Mouse (Mus musculus) cerebellum, adult 2 months (tissue): ENCODE data around the gene Ntsr2. TPM values are rescaled to one million over a fixed set of nuclear protein-coding genes. Genes with fewer than 3 reads are reported as not detected.
A peak's percentile ranks its signal among the peaks of the same experiment; 100 is the strongest.

Experiments
- DNase-seq, 2 experiments: peaks; one replicate each; pipeline ENCODE4 v3.0.0; 2021
- H3K27ac ChIP-seq: fragments of 200-500 bp; 2 replicates; pipeline ENCODE4 v1.5.1; 2012; ENCODE audit warnings: low read length, control low read depth, inconsistent platforms; ENCODE audit not compliant: insufficient read depth
- H3K27me3 ChIP-seq: fragments of 200-500 bp; 2 replicates; pipeline ENCODE4 v1.6.1; 2012; ENCODE audit warnings: inconsistent platforms, mild to moderate bottlenecking, low read length, moderate library complexity; ENCODE audit not compliant: control insufficient read depth, insufficient read depth
- H3K4me1 ChIP-seq: fragments of 200-500 bp; 2 replicates; pipeline ENCODE4 v1.6.1; 2011; ENCODE audit warnings: low read length; ENCODE audit not compliant: control insufficient read depth, insufficient read depth
- H3K4me3 ChIP-seq: fragments of 200-500 bp; replicated peaks from 2 replicates; pipeline ENCODE3; 2011; ENCODE audit warnings: mild to moderate bottlenecking, low read depth, low read length, control low read depth; ENCODE audit not compliant: insufficient read depth
- CTCF ChIP-seq: fragments of 200-500 bp; IDR thresholded peaks from 2 replicates; pipeline ENCODE4 v1.5.1; 2011; ENCODE audit warnings: low read depth, mild to moderate bottlenecking, control low read depth, low read length, moderate library complexity, borderline replicate concordance; ENCODE audit not compliant: insufficient read depth
- POLR2A ChIP-seq: fragments of 200-500 bp; IDR thresholded peaks from 2 replicates; pipeline ENCODE4 v1.6.1; 2011; ENCODE audit warnings: low read length, control low read depth, borderline replicate concordance; ENCODE audit not compliant: insufficient read depth
- WGBS: fragments of 180-500 bp; shearing (Covaris S2); methylation state at CpG from one replicate; pipeline ENCODE4 v1.1.7; 2018; 5-methylcytosine and 5-hydroxymethylcytosine counted together
- polyA plus RNA-seq: library from polyadenylated mRNA; depleted of rRNA; stranded (reverse); fragments of >200 nt; gene quantifications from 2 replicates; pipeline ENCODE4 v1.2.3, GENCODE M21; 2012

The Ntsr2 gene
- polyA plus RNA-seq, 1 experiment: 262 TPM

GRCm38 (mm10) chr12:16639078-16639771, 14.0 kb upstream of the Ntsr2 start:
- Histone ChIP-seq H3K4me3 (no peak overlapping the region), H3K27ac (no peak overlapping the region), H3K4me1 (no peaks in the 10 kb centered on the region; the same call in 1 of the 2 replicates), H3K27me3 (no peaks in the 10 kb centered on the region)
- DNase-seq: no peak
- WGBS: 64% methylated on average over 12 of the region's 12 CpGs
- no peak for TF ChIP-seq POLR2A
- no peak; the same call in 1 of the 2 replicates for TF ChIP-seq CTCF

GRCm38 (mm10) chr12:16640075-16640474, 13.1 kb upstream of the Ntsr2 start:
- H3K4me1 ChIP-seq: no peaks in the 10 kb centered on the region; the same call in 1 of the 2 replicates
- WGBS: 88% methylated on average over 6 of the region's 6 CpGs
- no peak overlapping the region for H3K27ac ChIP-seq
- H3K27me3 ChIP-seq: no peaks in the 10 kb centered on the region
- H3K4me3 ChIP-seq: no peak overlapping the region
- TF ChIP-seq CTCF (no peak), POLR2A (no peak)
- DNase-seq: no peak

DNA sequence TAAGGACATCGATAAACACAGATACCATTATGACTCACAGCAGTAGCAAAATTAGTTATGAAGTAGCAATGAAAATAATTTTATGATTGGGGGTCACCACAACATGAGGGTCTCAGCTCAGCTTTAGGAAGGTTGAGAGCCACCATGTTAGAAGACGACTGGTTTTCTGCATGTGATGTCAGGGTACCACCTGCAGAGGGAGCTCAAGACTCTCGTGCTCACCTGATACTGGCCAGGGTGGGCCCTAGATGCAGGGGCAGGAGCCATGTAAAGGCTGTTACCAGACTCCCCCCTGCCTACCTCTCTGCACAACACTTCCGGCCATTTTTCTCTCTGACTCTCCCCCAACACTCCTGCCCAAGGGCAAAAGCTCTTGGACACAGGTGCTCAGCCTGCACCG, 11.2 kb upstream of the Ntsr2 start:
- no peaks in the 10 kb centered on the region; the same call in 1 of the 2 replicates for H3K27me3 ChIP-seq
- no peaks in the 10 kb centered on the region; the same call in 1 of the 2 replicates for H3K4me1 ChIP-seq
- no peak overlapping the region for H3K27ac ChIP-seq
- no peak overlapping the region for H3K4me3 ChIP-seq
- WGBS: 69% methylated on average over 5 of the region's 5 CpGs
- no peak for TF ChIP-seq POLR2A
- TF ChIP-seq CTCF: peak; percentile 30; the same call in 1 of the 2 replicates
- DNase-seq: no peak

GRCm38 (mm10) chr12:16643508-16644345, 9.5 kb upstream of the Ntsr2 start:
- TF ChIP-seq CTCF (no peak), POLR2A (no peak)
- Histone ChIP-seq H3K4me3 (no peak overlapping the region), H3K27ac (no peak overlapping the region), H3K27me3 (no peaks in the 10 kb centered on the region; the same call in 1 of the 2 replicates), H3K4me1 (no peaks in the 10 kb centered on the region; the same call in 1 of the 2 replicates)
- WGBS: 24% methylated on average over 12 of the region's 12 CpGs
- DNase-seq: peak in 1 of 2 experiments; percentile 22

DNA sequence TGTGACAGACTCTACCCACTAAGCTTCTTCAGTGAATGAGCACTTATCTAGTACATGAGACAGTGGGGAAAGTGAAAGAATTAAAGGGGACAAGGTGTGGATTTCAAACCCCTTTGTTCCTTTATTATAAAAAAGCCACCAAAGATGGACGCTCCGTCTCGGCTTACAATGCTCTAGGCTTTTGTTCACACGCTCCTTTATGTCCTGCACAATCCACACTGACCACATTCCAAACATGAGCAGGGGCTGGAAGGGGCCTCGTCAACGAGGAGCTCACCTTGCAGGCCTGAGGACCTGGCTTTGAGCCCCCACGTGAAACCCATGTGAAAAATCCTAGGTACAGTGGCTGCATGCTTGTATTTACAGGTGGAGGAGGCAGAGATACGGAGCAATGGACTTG, 8.5 kb upstream of the Ntsr2 start:
- no peak for DNase-seq
- Histone ChIP-seq H3K4me1 (no peaks in the 10 kb centered on the region; the same call in 1 of the 2 replicates), H3K27ac (no peak overlapping the region), H3K4me3 (no peak overlapping the region), H3K27me3 (no peaks in the 10 kb centered on the region; the same call in 1 of the 2 replicates)
- TF ChIP-seq CTCF (no peak), POLR2A (no peak)
- 86% methylated on average over 8 of the region's 8 CpGs for WGBS

DNA sequence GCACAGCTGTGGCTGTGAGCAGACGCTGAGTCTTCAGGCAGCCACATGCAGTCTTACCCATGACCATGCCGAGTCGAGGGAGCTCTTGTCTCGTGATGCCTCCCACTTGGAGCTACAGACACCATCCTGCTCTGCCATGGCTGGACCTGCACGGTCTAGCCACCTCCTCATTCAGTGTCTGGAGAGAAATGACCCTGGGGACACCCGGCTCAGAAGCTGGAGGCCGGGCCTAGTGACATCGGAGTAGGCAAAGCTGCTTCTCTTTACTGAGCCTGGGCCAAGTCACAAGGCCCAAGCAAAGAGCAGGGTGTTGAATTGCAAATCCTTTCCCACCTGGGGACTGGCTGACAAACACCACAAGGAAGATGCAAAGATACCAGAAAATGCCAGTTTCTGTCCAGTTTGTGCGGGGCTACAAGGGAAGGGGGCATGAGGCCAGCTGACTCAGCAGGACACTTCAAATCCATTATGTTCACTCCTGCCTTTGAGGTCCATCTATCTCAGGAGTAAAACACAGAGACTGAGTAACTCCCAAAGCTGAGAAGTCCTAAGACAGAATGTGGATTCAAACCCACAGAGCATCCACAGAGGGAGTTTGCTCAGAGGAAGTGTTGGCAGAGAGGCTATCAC, 6.3 kb upstream of the Ntsr2 start:
- Histone ChIP-seq H3K27me3 (no peaks in the 10 kb centered on the region; the same call in 1 of the 2 replicates), H3K4me3 (no peak overlapping the region), H3K27ac (no peak overlapping the region), H3K4me1 (no peaks in the 10 kb centered on the region; the same call in 1 of the 2 replicates)
- 24% methylated on average over 9 of the region's 9 CpGs for WGBS
- no peak for DNase-seq
- TF ChIP-seq POLR2A (no peak), CTCF (no peak)

DNA sequence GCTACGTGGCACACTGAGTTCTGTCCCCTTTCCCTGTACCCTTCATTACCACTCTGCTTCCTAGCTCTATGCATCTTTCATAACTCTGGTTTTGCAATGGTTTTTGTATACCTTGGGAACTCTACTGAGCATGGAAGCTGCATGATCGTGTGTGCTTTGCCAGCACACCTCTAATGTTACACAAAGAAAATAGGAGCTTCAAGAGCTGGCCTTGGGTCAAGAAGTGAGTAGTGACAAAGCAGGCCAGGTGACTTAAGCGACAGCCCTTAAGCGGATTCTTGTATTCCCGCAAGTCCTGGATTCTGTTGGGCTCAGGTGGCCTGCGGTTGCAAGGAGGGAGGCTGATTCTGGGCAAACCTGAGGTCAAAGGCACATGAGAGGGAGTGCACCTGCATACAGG, 4.9 kb upstream of the Ntsr2 start:
- TF ChIP-seq POLR2A: no peak
- no peak for TF ChIP-seq CTCF
- WGBS: 95% methylated on average over 6 of the region's 6 CpGs
- no peak overlapping the region for H3K4me3 ChIP-seq
- H3K4me1 ChIP-seq: no peaks in the 10 kb centered on the region; the same call in 1 of the 2 replicates
- H3K27me3 ChIP-seq: no peaks in the 10 kb centered on the region; the same call in 1 of the 2 replicates
- H3K27ac ChIP-seq: no peak overlapping the region
- DNase-seq: no peak
